Mouse (Mus musculus) embryonic facial prominence, embryonic 11.5 days (tissue): Measurements from ENCODE around the gene Rdh7. TPM values are rescaled to one million over a fixed set of nuclear protein-coding genes. Genes with fewer than 3 reads are reported as not detected.
"Not testable (repeated sequence)": the region's sequence is repeated elsewhere in the genome, so short reads cannot be mapped to it uniquely, and the experiment has no call there.

Experiments
- ATAC-seq: fragments of 200-750 bp; cut with Nextera tagmentation; replicated peaks from 2 replicates; pipeline ENCODE4 v1.8.0; 2017; ENCODE audit warnings: low read depth; ENCODE audit not compliant: insufficient number of reproducible peaks, low FRiP score, low TSS enrichment
- DNase-seq: peaks from one replicate; pipeline ENCODE4 v3.0.0-alpha.2; 2015; ENCODE audit warnings: low spot score
- H3K27ac ChIP-seq: fragments of 300-500 bp; sonication (generic); replicated peaks from 2 replicates; pipeline ENCODE4 v1.5.1; 2014; ENCODE audit warnings: mild to moderate bottlenecking, low read depth, low read length, control low read depth
- H3K27me3 ChIP-seq: fragments of 300-500 bp; sonication (generic); 2 replicates; pipeline ENCODE4 v1.6.1; 2014; ENCODE audit warnings: mild to moderate bottlenecking, low read length, moderate library complexity, mixed read lengths; ENCODE audit not compliant: control insufficient read depth, insufficient read depth
- H3K36me3 ChIP-seq: fragments of 300-500 bp; sonication (generic); replicated peaks from 2 replicates; pipeline ENCODE4 v1.6.1; 2014; ENCODE audit warnings: low read depth, mild to moderate bottlenecking, low read length, moderate library complexity, mixed read lengths; ENCODE audit not compliant: control insufficient read depth, insufficient read depth
- H3K4me1 ChIP-seq: fragments of 300-500 bp; sonication (generic); 2 replicates; pipeline ENCODE4 v1.6.1; 2014; ENCODE audit warnings: low read length, mixed read lengths; ENCODE audit not compliant: control insufficient read depth, insufficient read depth
- H3K4me2 ChIP-seq: fragments of 300-500 bp; sonication (generic); 2 replicates; pipeline ENCODE4 v1.6.1; 2014; ENCODE audit warnings: low read depth, mild to moderate bottlenecking, control low read depth, low read length, moderate library complexity
- H3K4me3 ChIP-seq: fragments of 300-500 bp; sonication (generic); 2 replicates; pipeline ENCODE4 v1.5.1; 2014; ENCODE audit warnings: low read depth, low read length, control low read depth
- H3K9ac ChIP-seq: fragments of 300-500 bp; sonication (generic); replicated peaks from 2 replicates; pipeline ENCODE4 v1.6.1; 2014; ENCODE audit warnings: mild to moderate bottlenecking, control low read depth, low read length
- H3K9me3 ChIP-seq: fragments of 300-500 bp; sonication (generic); replicated peaks from 2 replicates; pipeline ENCODE4 v1.6.1; 2016; ENCODE audit warnings: mild to moderate bottlenecking, low read length, inconsistent platforms, mixed read lengths; ENCODE audit not compliant: control insufficient read depth
- WGBS: fragments of 180-500 bp; shearing (Covaris S2); extraction: QIAGEN DNeasy Blood & Tissue Kit; methylation state at CpG from one replicate; pipeline ENCODE4 v1.1.7; 2014; 5-methylcytosine and 5-hydroxymethylcytosine counted together
- polyA plus RNA-seq: library from polyadenylated mRNA; unstranded; fragments of >200 nt; fragmentation: Nextera tagmentation; extraction: Ambion mirVana; gene quantifications from 2 replicates; pipeline ENCODE4 v1.2.1, GENCODE M21; 2014

Gene Rdh7
- polyA plus RNA-seq, 1 experiment from 2014 or later = not detected

- Histone ChIP-seq H3K27ac (no peak overlapping the region), H3K4me1 (no peaks in the 10 kb centered on the region), H3K9ac (no peak overlapping the region), H3K4me3 (no peak overlapping the region), H3K36me3 (no peaks in the 10 kb centered on the region), H3K27me3 (no peaks in the 10 kb centered on the region), H3K9me3 (no peaks in the 10 kb centered on the region), H3K4me2 (no peak overlapping the region)
- DNase-seq (no peak), ATAC-seq (no peak)
Measured at GRCm38 (mm10) chr10:127856376-127856775, 32.2 kb downstream of the Rdh7 start.

GRCm38 (mm10) chr10:127849628-127850027 is 39.0 kb downstream of the Rdh7 start, which contains the start of gene Rdh19:
Rdh19 (plus strand) TSS chr10:127849928.
- Histone ChIP-seq H3K27me3 (no peaks in the 10 kb centered on the region), H3K27ac (no peak within 1 kb of the TSS), H3K4me2 (no peak within 1 kb of the TSS), H3K4me3 (no peak within 1 kb of the TSS), H3K36me3 (no peaks in the 10 kb centered on the region), H3K9ac (no peak within 1 kb of the TSS), H3K9me3 (no peaks in the 10 kb centered on the region), H3K4me1 (no peaks in the 10 kb centered on the region)
- no peak for DNase-seq
- 88% methylated on average over 1 of the region's 1 CpGs for WGBS
- no peak for ATAC-seq

DNA sequence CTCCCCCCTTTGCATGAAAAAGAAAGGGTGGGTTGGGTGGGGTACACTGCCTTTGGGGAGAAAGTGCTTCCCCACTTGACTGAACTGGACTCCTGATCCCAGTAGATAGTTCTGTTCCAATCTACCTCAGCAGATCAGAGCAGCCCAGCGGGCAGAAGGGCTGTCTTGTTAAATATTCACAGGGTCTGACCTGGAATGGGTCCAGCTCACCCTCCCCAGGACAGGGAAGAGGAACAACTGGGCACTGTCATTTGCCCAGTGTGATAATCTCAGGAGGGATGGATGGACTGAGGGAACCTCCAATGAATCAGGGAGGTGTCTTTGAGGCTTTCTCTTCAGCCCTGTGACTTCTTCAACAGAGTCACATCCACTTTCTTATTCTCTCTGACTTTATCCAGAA is 40.5 kb downstream of the Rdh7 start:
- ATAC-seq (no peak), DNase-seq (no peak)
- WGBS = 74% methylated on average over 1 of the region's 1 CpGs
- Histone ChIP-seq H3K27ac (no peak overlapping the region), H3K9ac (no peak overlapping the region), H3K4me1 (no peaks in the 10 kb centered on the region), H3K4me2 (no peak overlapping the region), H3K9me3 (no peaks in the 10 kb centered on the region), H3K4me3 (no peak overlapping the region), H3K36me3 (no peaks in the 10 kb centered on the region), H3K27me3 (no peaks in the 10 kb centered on the region)

DNA sequence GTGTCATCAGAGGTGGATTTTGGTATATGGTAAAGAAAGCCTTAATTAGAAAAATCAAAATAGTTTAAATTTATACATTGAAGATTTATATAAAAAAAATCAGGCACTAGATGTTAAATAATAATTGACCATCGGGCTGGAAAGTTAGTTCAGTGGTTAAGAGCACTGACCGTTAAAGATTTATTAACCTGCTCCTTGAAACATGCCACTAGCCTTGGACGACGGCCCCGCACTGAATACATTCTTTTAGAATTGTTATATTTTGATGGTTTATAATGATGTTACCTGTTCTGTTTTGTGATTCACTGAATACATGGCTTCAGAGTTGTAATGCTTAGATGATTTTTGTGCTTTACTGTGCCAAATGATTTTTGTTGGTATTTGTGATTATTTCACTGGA is 42.7 kb downstream of the Rdh7 start:
- H3K4me2 ChIP-seq, H3K27ac ChIP-seq, H3K36me3 ChIP-seq, ATAC-seq, H3K9me3 ChIP-seq, H3K4me1 ChIP-seq, H3K27me3 ChIP-seq, H3K9ac ChIP-seq, H3K4me3 ChIP-seq, DNase-seq: not testable (repeated sequence)
- WGBS = 91% methylated on average over 5 of the region's 5 CpGs

DNA sequence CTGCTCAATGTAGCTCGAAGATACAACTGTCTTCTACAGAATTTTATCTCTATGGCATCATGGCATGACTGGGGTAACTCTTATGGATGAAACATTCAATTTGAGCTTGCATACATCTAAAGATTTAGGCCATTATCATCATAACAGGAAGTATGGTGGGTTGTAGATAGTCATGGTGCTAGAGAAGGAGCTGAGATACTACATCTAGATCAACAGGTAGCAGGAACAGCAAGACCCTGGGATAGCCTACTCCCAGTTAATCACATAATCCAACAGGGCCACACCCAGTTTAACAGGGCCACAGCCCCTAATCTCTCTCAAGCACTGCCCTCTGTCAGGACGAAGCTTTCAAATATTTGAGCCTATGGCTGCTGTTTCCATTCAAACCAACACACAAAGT is 47.8 kb downstream of the Rdh7 start:
- Histone ChIP-seq H3K9me3 (no peaks in the 10 kb centered on the region), H3K4me1 (no peaks in the 10 kb centered on the region), H3K36me3 (no peaks in the 10 kb centered on the region), H3K4me2 (no peak overlapping the region), H3K9ac (no peak overlapping the region), H3K4me3 (no peak overlapping the region), H3K27me3 (no peaks in the 10 kb centered on the region), H3K27ac (no peak overlapping the region)
- DNase-seq (no peak), ATAC-seq (no peak)
- WGBS = 77% methylated on average over 2 of the region's 2 CpGs

DNA sequence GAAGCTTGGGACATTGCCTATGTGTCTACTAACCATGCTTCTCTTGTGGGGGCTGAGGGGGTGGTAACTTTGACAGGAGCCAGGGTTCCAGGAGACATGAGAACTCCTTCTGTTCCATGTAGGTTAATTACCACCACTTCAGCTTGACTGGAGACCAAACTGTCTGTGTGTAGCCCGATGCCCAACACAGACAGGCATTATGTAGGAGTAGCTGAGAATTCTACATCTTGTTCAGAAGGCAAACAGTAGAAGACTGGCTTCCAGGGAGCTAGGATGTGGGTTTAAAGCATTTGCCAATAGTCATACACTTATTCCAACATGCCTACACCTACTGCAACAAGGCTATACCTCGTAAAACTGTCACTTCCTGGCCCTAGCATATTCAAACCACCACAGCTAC is 50.1 kb downstream of the Rdh7 start:
- Histone ChIP-seq H3K9ac (no peak overlapping the region), H3K9me3 (no peaks in the 10 kb centered on the region), H3K4me2 (no peak overlapping the region), H3K27ac (no peak overlapping the region), H3K4me3 (no peak overlapping the region), H3K4me1 (no peaks in the 10 kb centered on the region), H3K36me3 (no peaks in the 10 kb centered on the region), H3K27me3 (no peaks in the 10 kb centered on the region)
- no peak for DNase-seq
- 83% methylated on average over 2 of the region's 2 CpGs for WGBS
- ATAC-seq = no peak

DNA sequence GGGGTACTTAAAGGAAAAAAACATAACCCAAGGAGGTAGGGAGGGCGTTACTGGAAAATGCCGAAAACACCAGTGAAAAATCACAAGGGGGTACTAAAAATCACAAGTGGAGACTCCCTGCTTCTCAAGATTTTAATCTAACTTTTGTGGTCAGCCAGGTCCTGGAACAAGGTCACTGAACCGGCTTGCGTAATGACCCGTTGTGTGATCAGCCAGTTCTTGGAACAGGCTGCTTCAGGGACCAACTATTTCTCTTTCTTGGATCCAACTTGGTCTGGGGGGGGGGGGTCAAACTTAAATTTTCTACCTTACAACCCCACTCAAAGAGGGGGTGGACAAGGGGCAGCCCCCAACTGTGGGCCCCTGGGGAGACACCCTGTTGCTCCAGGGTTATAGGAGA is 50.8 kb downstream of the Rdh7 start:
- H3K9ac ChIP-seq, H3K36me3 ChIP-seq, ATAC-seq, H3K4me1 ChIP-seq, DNase-seq, H3K27me3 ChIP-seq, H3K27ac ChIP-seq, H3K4me3 ChIP-seq, H3K4me2 ChIP-seq, H3K9me3 ChIP-seq: not testable (repeated sequence)
- WGBS = 92% methylated on average over 5 of the region's 5 CpGs

DNA sequence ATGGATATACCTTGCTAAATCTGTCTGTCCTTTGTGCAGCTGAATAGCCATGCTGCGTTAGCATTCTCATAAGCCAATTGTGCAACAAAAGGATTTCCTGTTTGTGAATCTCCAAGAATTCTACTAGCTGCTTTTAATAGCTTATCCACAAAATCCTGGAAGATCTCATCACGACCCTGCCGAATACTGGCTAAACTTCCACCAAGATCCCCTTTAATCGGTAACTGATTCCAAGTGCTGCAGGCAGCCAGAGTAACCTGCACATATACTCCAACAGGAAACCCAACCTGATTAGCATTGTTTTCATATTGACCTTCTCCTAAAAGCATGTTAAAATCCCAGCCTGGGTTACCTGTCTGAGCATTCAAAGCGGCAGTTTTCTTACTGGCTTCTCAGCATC is 53.3 kb downstream of the Rdh7 start:
- H3K9me3 ChIP-seq = no peaks in the 10 kb centered on the region
- no peaks in the 10 kb centered on the region for H3K27me3 ChIP-seq
- no peak overlapping the region for H3K4me2 ChIP-seq
- no peak overlapping the region for H3K27ac ChIP-seq
- H3K36me3 ChIP-seq = no peaks in the 10 kb centered on the region
- ATAC-seq = no peak
- H3K4me3 ChIP-seq = no peak overlapping the region
- 91% methylated on average over 5 of the region's 5 CpGs for WGBS
- no peak overlapping the region for H3K9ac ChIP-seq
- H3K4me1 ChIP-seq = no peaks in the 10 kb centered on the region
- DNase-seq = no peak
